Mouse (Mus musculus): Measurements from ENCODE around the gene Unc5b.

Gene Unc5b

GRCm38 (mm10) chr10:60721640-60722039 is 109.7 kb downstream of the Unc5b start:
- DNase-seq (ENCODE audit: low spot score in 2 of 2) = no peak

GRCm38 (mm10) chr10:60720461-60720860 is 110.9 kb downstream of the Unc5b start:
- no peak for DNase-seq (ENCODE audit: low spot score in 2 of 2)

GRCm38 (mm10) chr10:60718491-60718890 is 112.9 kb downstream of the Unc5b start:
- no peak for DNase-seq (ENCODE audit: low spot score in 2 of 2)

GRCm38 (mm10) chr10:60716449-60716848 is 114.9 kb downstream of the Unc5b start:
- DNase-seq (ENCODE audit: low spot score in 2 of 2) = no peak

All from spleen, postnatal 10 days (tissue).